Mouse (Mus musculus) brain, embryonic 14.5 days (tissue): ENCODE results near the gene Ak1.

Source experiments
- CTCF ChIP-seq: fragments of 200-500 bp; IDR thresholded peaks from 2 replicates; pipeline ENCODE4 v1.5.1; 2012; ENCODE audit warnings: inconsistent platforms, mild to moderate bottlenecking, moderate library complexity, borderline replicate concordance; ENCODE audit not compliant: insufficient read depth, insufficient read length; ENCODE audit errors: extremely low read depth
- POLR2A ChIP-seq: fragments of 200-500 bp; IDR thresholded peaks from 2 replicates; pipeline ENCODE4 v1.6.1; 2012; ENCODE audit warnings: mild to moderate bottlenecking, inconsistent platforms, borderline replicate concordance; ENCODE audit not compliant: poor library complexity, insufficient read depth, insufficient read length, severe bottlenecking; ENCODE audit errors: extremely low read depth

GRCm38 (mm10) chr2:32575586-32576160, 45.9 kb upstream of the Ak1 start, which contains the start of gene 9430097D07Rik:
- TF ChIP-seq CTCF (no peak), POLR2A (no peak)
